Mouse (Mus musculus) kidney, embryonic 16.5 days (tissue): Measurements from ENCODE around the gene Olfr125. TPM values are rescaled to one million over a fixed set of nuclear protein-coding genes. Genes with fewer than 3 reads are reported as not detected.

Experiments used
- ATAC-seq: fragments of 200-750 bp; cut with Nextera tagmentation; 2 replicates; pipeline ENCODE4 v1.8.0; 2017; ENCODE audit warnings: moderate TSS enrichment; ENCODE audit not compliant: low FRiP score, low TSS enrichment
- H3K27ac ChIP-seq: fragments of 300-500 bp; sonication (generic); 2 replicates; pipeline ENCODE4 v1.5.1; 2014; ENCODE audit warnings: low read length
- H3K27me3 ChIP-seq: fragments of 300-500 bp; sonication (generic); 2 replicates; pipeline ENCODE4 v1.6.1; 2014; ENCODE audit warnings: low read length, control low read depth, mixed read lengths; ENCODE audit not compliant: insufficient read depth
- H3K36me3 ChIP-seq: fragments of 300-500 bp; sonication (generic); 2 replicates; pipeline ENCODE4 v1.6.1; 2014; ENCODE audit warnings: low read length, control low read depth, mixed read lengths; ENCODE audit not compliant: insufficient read depth
- H3K4me1 ChIP-seq: fragments of 300-500 bp; sonication (generic); 2 replicates; pipeline ENCODE4 v1.6.1; 2014; ENCODE audit warnings: low read length, control low read depth, mixed read lengths; ENCODE audit not compliant: insufficient read depth
- H3K4me2 ChIP-seq: fragments of 300-500 bp; sonication (generic); replicated peaks from 2 replicates; pipeline ENCODE4 v1.6.1; 2014; ENCODE audit warnings: low read depth, low read length
- H3K4me3 ChIP-seq: fragments of 300-500 bp; sonication (generic); 2 replicates; pipeline ENCODE4 v1.5.1; 2014; ENCODE audit warnings: mild to moderate bottlenecking, low read length
- H3K9ac ChIP-seq: fragments of 300-500 bp; sonication (generic); replicated peaks from 2 replicates; pipeline ENCODE4 v1.6.1; 2014; ENCODE audit warnings: low read length
- H3K9me3 ChIP-seq: fragments of 300-500 bp; sonication (generic); 2 replicates; pipeline ENCODE4 v1.6.1; 2016; ENCODE audit warnings: low read length, control low read depth
- WGBS: fragments of 180-500 bp; shearing (Covaris S2); extraction: QIAGEN DNeasy Blood & Tissue Kit; methylation state at CpG from one replicate; pipeline ENCODE4 v1.1.7; 2014; 5-methylcytosine and 5-hydroxymethylcytosine counted together
- polyA plus RNA-seq: library from polyadenylated mRNA; unstranded; fragments of >200 nt; fragmentation: Nextera tagmentation; extraction: Ambion mirVana; gene quantifications from 2 replicates; pipeline ENCODE4 v1.2.1, GENCODE M21; 2015

Olfr125 gene
- polyA plus RNA-seq = not detected in 2 replicates

DNA sequence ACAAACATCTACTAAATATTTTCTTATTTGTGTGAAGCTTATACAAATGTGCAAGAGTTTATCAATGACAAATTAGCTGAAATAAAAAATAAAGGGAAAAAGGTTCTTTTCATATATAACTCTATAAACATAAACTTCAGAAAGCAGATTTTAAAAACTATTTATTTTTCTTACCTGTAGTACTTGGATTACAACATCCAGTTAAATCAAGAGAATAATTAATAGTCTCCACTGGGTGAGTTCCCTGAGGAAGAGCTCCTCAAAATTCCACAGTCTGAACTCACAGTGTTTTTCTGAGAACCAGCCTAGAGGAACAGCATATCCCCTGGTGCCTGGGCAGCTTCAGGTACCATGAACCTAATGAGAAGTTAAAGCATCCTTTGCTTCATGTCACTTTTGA is at the start of gene Olfr125:
Gene Olfr125 (plus strand): TSS at position 301 of the 400 bp plus-strand sequence.
- no peak for ATAC-seq
- Histone ChIP-seq H3K9me3 (no peaks in the 10 kb centered on the region), H3K4me3 (no peak within 1 kb of the TSS)

GRCm38 (mm10) chr17:37793229-37793628 is 39.5 kb upstream of the Olfr125 start, which contains the start of gene Olfr123:
Olfr123 (plus strand) TSS chr17:37793529.
- Histone ChIP-seq H3K9me3 (0 out of 2 replicates have a peak, but pooled peaks cover 2% of the 10 kb centered on the region), H3K4me1 (no peaks in the 10 kb centered on the region), H3K9ac (no peak within 1 kb of the TSS), H3K27me3 (no peaks in the 10 kb centered on the region), H3K27ac (no peak within 1 kb of the TSS), H3K4me2 (no peak within 1 kb of the TSS), H3K36me3 (no peaks in the 10 kb centered on the region), H3K4me3 (no peak within 1 kb of the TSS)
- 85% methylated on average over 2 of the region's 2 CpGs for WGBS
- ATAC-seq = no peak

More for the DNA sequence above, at the start of gene Olfr125:
- Histone ChIP-seq H3K4me1 (no peaks in the 10 kb centered on the region), H3K27ac (no peak within 1 kb of the TSS), H3K4me2 (no peak within 1 kb of the TSS), H3K27me3 (no peaks in the 10 kb centered on the region), H3K9ac (no peak within 1 kb of the TSS), H3K36me3 (no peaks in the 10 kb centered on the region)

DNA sequence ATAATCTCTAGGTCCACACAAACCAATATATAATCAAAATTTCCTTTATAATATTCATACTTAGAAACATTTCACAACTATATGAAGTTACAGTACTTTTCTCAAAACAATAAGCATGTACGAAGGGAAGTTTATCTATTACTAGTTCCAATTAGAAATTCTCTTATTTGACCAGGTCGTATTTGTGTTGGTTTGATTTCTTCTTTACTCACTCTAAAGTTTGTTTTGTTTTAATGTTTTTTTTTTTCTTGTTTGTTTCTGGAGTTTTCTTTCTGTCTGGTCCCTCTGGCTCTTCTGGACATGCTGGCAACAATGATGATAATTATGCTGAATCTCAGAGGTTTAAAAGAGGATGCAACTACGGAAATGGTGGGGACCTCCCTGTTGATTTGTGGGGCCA is 33.2 kb upstream of the Olfr125 start, which contains the start of gene Olfr124:
Gene Olfr124 (plus strand): TSS at position 301 of the 400 bp plus-strand sequence.
- Histone ChIP-seq H3K4me1 (no peaks in the 10 kb centered on the region), H3K36me3 (no peaks in the 10 kb centered on the region), H3K9me3 (no peaks in the 10 kb centered on the region), H3K27me3 (no peaks in the 10 kb centered on the region), H3K4me2 (no peak within 1 kb of the TSS), H3K9ac (no peak within 1 kb of the TSS), H3K27ac (no peak within 1 kb of the TSS), H3K4me3 (no peak within 1 kb of the TSS)
- no peak for ATAC-seq
- WGBS = 87% methylated on average over 3 of the region's 3 CpGs

- Histone ChIP-seq H3K9me3 (no peaks in the 10 kb centered on the region), H3K4me3 (no peak within 1 kb of the TSS), H3K27ac (no peak within 1 kb of the TSS), H3K4me2 (no peak within 1 kb of the TSS), H3K27me3 (no peaks in the 10 kb centered on the region), H3K36me3 (no peaks in the 10 kb centered on the region), H3K9ac (no peak within 1 kb of the TSS), H3K4me1 (no peaks in the 10 kb centered on the region)
- ATAC-seq = no peak
Measured at GRCm38 (mm10) chr17:37847183-37847582, 14.4 kb downstream of the Olfr125 start, which contains the start of gene Olfr126. Olfr126 (plus strand) TSS chr17:37847483.

DNA sequence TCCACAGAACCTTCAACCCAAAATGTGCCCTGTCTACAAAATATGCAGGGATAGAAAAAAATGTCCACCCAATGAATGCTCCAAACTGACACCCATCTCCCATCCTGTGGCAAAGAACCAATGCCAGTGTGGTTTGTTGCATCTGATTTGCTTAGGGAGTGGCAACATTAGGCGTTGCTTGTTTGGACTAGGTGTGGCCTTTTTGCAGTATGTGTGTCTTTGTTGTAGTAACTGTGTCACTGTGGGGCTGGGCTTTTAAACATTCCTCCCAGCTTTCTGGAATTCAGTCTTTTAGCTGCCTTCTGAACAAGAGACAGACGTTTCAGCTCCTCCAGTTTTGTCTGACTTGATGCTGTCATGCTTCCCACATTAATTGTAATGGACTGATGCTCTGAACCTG is 31.2 kb downstream of the Olfr125 start:
- no peak overlapping the region for H3K4me2 ChIP-seq

GRCm38 (mm10) chr17:37869676-37870205 is 37.0 kb downstream of the Olfr125 start:
- Histone ChIP-seq H3K9ac (no peak overlapping the region), H3K27ac (no peak overlapping the region), H3K4me2 (no peak overlapping the region), H3K27me3 (no peaks in the 10 kb centered on the region), H3K4me3 (no peak overlapping the region), H3K9me3 (0 out of 2 replicates have a peak, but pooled peaks cover 3% of the 10 kb centered on the region), H3K36me3 (no peaks in the 10 kb centered on the region), H3K4me1 (no peaks in the 10 kb centered on the region)
- no peak for ATAC-seq
- 21% methylated on average over 8 of the region's 8 CpGs for WGBS

More for the DNA sequence above, 31.2 kb downstream of the Olfr125 start:
- Histone ChIP-seq H3K9ac (no peak overlapping the region), H3K27me3 (no peaks in the 10 kb centered on the region), H3K4me3 (no peak overlapping the region), H3K4me1 (no peaks in the 10 kb centered on the region), H3K36me3 (no peaks in the 10 kb centered on the region), H3K27ac (no peak overlapping the region), H3K9me3 (peaks cover 5% of the 10 kb centered on the region; the same call in 1 of the 2 replicates)
- no peak for ATAC-seq
- 61% methylated on average over 2 of the region's 2 CpGs for WGBS

DNA sequence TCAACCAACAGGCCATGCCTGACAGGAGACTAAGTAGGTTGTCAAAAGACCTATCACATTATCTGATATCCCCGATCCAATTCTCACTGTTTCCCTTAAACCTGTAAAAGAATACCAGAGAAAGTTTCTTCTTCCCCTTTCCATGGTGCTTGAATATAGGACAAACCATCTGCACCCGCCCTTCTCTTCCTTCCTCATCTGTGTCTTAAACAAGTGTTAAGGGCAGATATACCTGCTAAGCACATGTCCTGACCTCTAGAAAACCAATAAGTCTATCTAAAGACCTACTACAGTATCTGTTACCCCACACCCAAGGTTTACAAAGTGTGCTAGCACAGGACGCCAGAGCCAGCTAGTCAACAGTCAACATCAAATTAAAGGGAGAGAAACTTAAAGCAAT is 41.1 kb downstream of the Olfr125 start:
- Histone ChIP-seq H3K36me3 (no peaks in the 10 kb centered on the region), H3K4me3 (no peak overlapping the region), H3K4me1 (no peaks in the 10 kb centered on the region), H3K4me2 (no peak overlapping the region), H3K9me3 (no peaks in the 10 kb centered on the region), H3K27ac (no peak overlapping the region), H3K27me3 (no peaks in the 10 kb centered on the region), H3K9ac (no peak overlapping the region)
- WGBS = 84% methylated on average over 3 of the region's 3 CpGs
- ATAC-seq = no peak

Other genes starting within 250 kb of the Olfr125 start
- gene Olfr114, start 240.2 kb upstream of the Olfr125 start, polyA plus RNA-seq = not detected in 2 replicates
- gene Olfr115, start 205.8 kb upstream of the Olfr125 start, polyA plus RNA-seq = not detected in 2 replicates
- not detected in 2 replicates for gene Olfr116, start 205.8 kb upstream of the Olfr125 start, polyA plus RNA-seq
- not detected in 2 replicates for gene Olfr117, start 169.2 kb upstream of the Olfr125 start, polyA plus RNA-seq
- gene Olfr118, start 166.0 kb upstream of the Olfr125 start, polyA plus RNA-seq = not detected in 2 replicates
- not detected in 2 replicates for gene Olfr119, start 136.4 kb upstream of the Olfr125 start, polyA plus RNA-seq
- not detected in 2 replicates for gene Olfr120, start 111.1 kb upstream of the Olfr125 start, polyA plus RNA-seq
- not detected in 2 replicates for gene Olfr121, start 84.1 kb upstream of the Olfr125 start, polyA plus RNA-seq
- not detected in 2 replicates for gene Olfr122, start 64.3 kb upstream of the Olfr125 start, polyA plus RNA-seq
- gene Olfr123, start 39.4 kb upstream of the Olfr125 start, polyA plus RNA-seq = not detected in 2 replicates
- gene Olfr124, start 33.1 kb upstream of the Olfr125 start, polyA plus RNA-seq = not detected in 2 replicates
- not detected in 2 replicates for gene Olfr126, start 14.5 kb downstream of the Olfr125 start, polyA plus RNA-seq
- not detected in 2 replicates for gene Olfr127, start 67.5 kb downstream of the Olfr125 start, polyA plus RNA-seq
- gene Olfr128, start 87.6 kb downstream of the Olfr125 start, polyA plus RNA-seq = not detected in 2 replicates
- not detected in 2 replicates for gene Olfr761, start 120.1 kb downstream of the Olfr125 start, polyA plus RNA-seq
- not detected in 2 replicates for gene Olfr129, start 227.1 kb downstream of the Olfr125 start, polyA plus RNA-seq
- not detected in 2 replicates for gene Olfr130, start 231.0 kb downstream of the Olfr125 start, polyA plus RNA-seq